Mouse (Mus musculus): ENCODE measurements around the gene Slc7a5. TPM values are rescaled to one million over a fixed set of nuclear protein-coding genes. Genes with fewer than 3 reads are reported as not detected.

Gene Slc7a5
- polyA plus RNA-seq, 1 experiment = 4.3 TPM

- H3K27ac ChIP-seq (ENCODE audit: insufficient read depth, low read depth, low read length) = no peak overlapping the region
- 98% methylated on average over 3 of the region's 3 CpGs for WGBS
- H3K4me3 ChIP-seq (ENCODE audit: insufficient read depth, low read depth, low read length) = no peak overlapping the region
- H3K27me3 ChIP-seq (replicated peaks; ENCODE audit: control insufficient read depth, insufficient read depth, low read length) = no peaks in the 10 kb centered on the region
- no peaks in the 10 kb centered on the region for H3K36me3 ChIP-seq (ENCODE audit: control insufficient read depth, insufficient read depth, low read length)
- no peaks in the 10 kb centered on the region for H3K4me1 ChIP-seq (ENCODE audit: control insufficient read depth, insufficient read depth, low read length)
- DNase-seq = no peak
- TF ChIP-seq CTCF (conservative IDR thresholded peaks at IDR 0.05; ENCODE audit: insufficient read depth, insufficient read length, low read depth, low read length) (no peak), POLR2A (IDR thresholded peaks at IDR 0.05; ENCODE audit: low read depth, low read length) (no peak)
Measured at GRCm38 (mm10) chr8:121884181-121884580, 23.3 kb downstream of the Slc7a5 start.

DNA sequence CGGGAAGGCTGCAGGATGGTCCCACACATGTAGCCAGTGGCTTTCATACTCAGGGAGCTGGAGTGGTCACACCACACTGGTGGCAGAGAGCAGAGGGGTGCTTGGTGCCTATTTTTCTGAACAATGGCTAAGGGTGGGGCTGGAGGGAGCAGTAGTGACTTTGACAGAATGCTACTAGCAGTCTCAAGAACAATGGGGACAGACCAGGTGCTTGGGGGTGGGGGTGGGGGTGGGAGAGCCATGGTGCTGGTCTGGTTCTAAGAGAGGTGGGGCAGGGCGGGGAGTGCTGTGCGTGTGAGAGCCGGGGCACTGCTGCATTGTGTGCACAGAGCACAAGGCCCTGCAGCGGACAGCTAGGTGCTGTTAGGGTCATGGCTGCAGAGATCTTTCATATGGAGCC lies 25.6 kb downstream of the Slc7a5 start:
- H3K27ac ChIP-seq (ENCODE audit: insufficient read depth, low read depth, low read length) = no peak overlapping the region
- H3K4me1 ChIP-seq (ENCODE audit: control insufficient read depth, insufficient read depth, low read length) = no peaks in the 10 kb centered on the region
- no peak overlapping the region for H3K4me3 ChIP-seq (ENCODE audit: insufficient read depth, low read depth, low read length)
- no peaks in the 10 kb centered on the region for H3K36me3 ChIP-seq (ENCODE audit: control insufficient read depth, insufficient read depth, low read length)
- no peaks in the 10 kb centered on the region for H3K27me3 ChIP-seq (replicated peaks; ENCODE audit: control insufficient read depth, insufficient read depth, low read length)
- DNase-seq = no peak
- 91% methylated on average over 5 of the region's 5 CpGs for WGBS
- TF ChIP-seq CTCF (conservative IDR thresholded peaks at IDR 0.05; ENCODE audit: insufficient read depth, insufficient read length, low read depth, low read length) = no peak
- TF ChIP-seq POLR2A (IDR thresholded peaks at IDR 0.05; ENCODE audit: low read depth, low read length) = no peak

GRCm38 (mm10) chr8:121880818-121881217 lies 26.7 kb downstream of the Slc7a5 start:
- Histone ChIP-seq H3K27ac (ENCODE audit: insufficient read depth, low read depth, low read length) (no peak overlapping the region), H3K27me3 (replicated peaks; ENCODE audit: control insufficient read depth, insufficient read depth, low read length) (no peaks in the 10 kb centered on the region), H3K4me1 (ENCODE audit: control insufficient read depth, insufficient read depth, low read length) (no peaks in the 10 kb centered on the region), H3K4me3 (ENCODE audit: insufficient read depth, low read depth, low read length) (no peak overlapping the region), H3K36me3 (ENCODE audit: control insufficient read depth, insufficient read depth, low read length) (no peaks in the 10 kb centered on the region)
- TF ChIP-seq POLR2A (IDR thresholded peaks at IDR 0.05; ENCODE audit: low read depth, low read length) = no peak
- TF ChIP-seq CTCF (conservative IDR thresholded peaks at IDR 0.05; ENCODE audit: insufficient read depth, insufficient read length, low read depth, low read length) = no peak
- WGBS = 43% methylated on average over 1 of the region's 1 CpGs
- peak; percentile 34 for DNase-seq

- Histone ChIP-seq H3K27me3 (replicated peaks; ENCODE audit: control insufficient read depth, insufficient read depth, low read length) (no peaks in the 10 kb centered on the region), H3K36me3 (ENCODE audit: control insufficient read depth, insufficient read depth, low read length) (no peaks in the 10 kb centered on the region), H3K4me3 (ENCODE audit: insufficient read depth, low read depth, low read length) (no peak overlapping the region), H3K4me1 (ENCODE audit: control insufficient read depth, insufficient read depth, low read length) (no peaks in the 10 kb centered on the region), H3K27ac (ENCODE audit: insufficient read depth, low read depth, low read length) (no peak overlapping the region)
- DNase-seq = no peak
- WGBS = 93% methylated on average over 3 of the region's 3 CpGs
- TF ChIP-seq POLR2A (IDR thresholded peaks at IDR 0.05; ENCODE audit: low read depth, low read length) (no peak), CTCF (conservative IDR thresholded peaks at IDR 0.05; ENCODE audit: insufficient read depth, insufficient read length, low read depth, low read length) (no peak)
Measured at GRCm38 (mm10) chr8:121879712-121880111, 27.8 kb downstream of the Slc7a5 start.

GRCm38 (mm10) chr8:121877828-121878480 lies 29.5 kb downstream of the Slc7a5 start:
- no peak for TF ChIP-seq CTCF (conservative IDR thresholded peaks at IDR 0.05; ENCODE audit: insufficient read depth, insufficient read length, low read depth, low read length)
- TF ChIP-seq POLR2A (IDR thresholded peaks at IDR 0.05; ENCODE audit: low read depth, low read length) = no peak
- H3K4me1 ChIP-seq (ENCODE audit: control insufficient read depth, insufficient read depth, low read length) = no peaks in the 10 kb centered on the region
- 71% methylated on average over 7 of the region's 7 CpGs for WGBS

GRCm38 (mm10) chr8:121877212-121877611 lies 30.3 kb downstream of the Slc7a5 start:
- WGBS = 54% methylated on average over 5 of the region's 5 CpGs
- TF ChIP-seq CTCF (conservative IDR thresholded peaks at IDR 0.05; ENCODE audit: insufficient read depth, insufficient read length, low read depth, low read length) = no peak
- TF ChIP-seq POLR2A (IDR thresholded peaks at IDR 0.05; ENCODE audit: low read depth, low read length) = no peak

More at GRCm38 (mm10) chr8:121877828-121878480, 29.5 kb downstream of the Slc7a5 start:
- no peak for DNase-seq
- Histone ChIP-seq H3K27me3 (replicated peaks; ENCODE audit: control insufficient read depth, insufficient read depth, low read length) (no peaks in the 10 kb centered on the region), H3K27ac (ENCODE audit: insufficient read depth, low read depth, low read length) (no peak overlapping the region), H3K4me3 (ENCODE audit: insufficient read depth, low read depth, low read length) (no peak overlapping the region), H3K36me3 (ENCODE audit: control insufficient read depth, insufficient read depth, low read length) (no peaks in the 10 kb centered on the region)

DNA sequence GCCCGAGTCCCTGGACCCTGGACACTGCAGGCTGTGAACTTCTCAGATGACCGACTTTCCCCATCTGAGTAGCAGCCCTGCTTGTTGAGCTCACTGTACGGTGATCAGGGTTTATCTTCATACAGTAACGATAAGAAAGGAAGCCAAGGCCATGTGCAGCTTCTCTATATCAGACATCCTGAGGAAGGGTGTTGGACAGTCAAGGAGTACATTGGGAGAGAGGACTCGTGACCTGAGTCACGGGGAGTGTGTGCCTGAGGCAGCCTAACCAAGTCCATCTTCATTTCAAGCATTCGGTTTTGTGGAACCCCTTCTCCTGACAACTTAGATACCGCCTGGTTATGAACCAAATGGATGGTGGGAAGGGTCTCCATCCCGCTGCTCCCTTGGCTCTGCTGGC lies 32.0 kb downstream of the Slc7a5 start:
- Histone ChIP-seq H3K27me3 (replicated peaks; ENCODE audit: control insufficient read depth, insufficient read depth, low read length) (no peaks in the 10 kb centered on the region), H3K27ac (ENCODE audit: insufficient read depth, low read depth, low read length) (no peak overlapping the region), H3K36me3 (ENCODE audit: control insufficient read depth, insufficient read depth, low read length) (no peaks in the 10 kb centered on the region), H3K4me3 (ENCODE audit: insufficient read depth, low read depth, low read length) (no peak overlapping the region), H3K4me1 (ENCODE audit: control insufficient read depth, insufficient read depth, low read length) (no peaks in the 10 kb centered on the region)
- DNase-seq = no peak
- no peak for TF ChIP-seq POLR2A (IDR thresholded peaks at IDR 0.05; ENCODE audit: low read depth, low read length)
- no peak for TF ChIP-seq CTCF (conservative IDR thresholded peaks at IDR 0.05; ENCODE audit: insufficient read depth, insufficient read length, low read depth, low read length)
- WGBS = 63% methylated on average over 9 of the region's 9 CpGs

More at GRCm38 (mm10) chr8:121877212-121877611, 30.3 kb downstream of the Slc7a5 start:
- DNase-seq = no peak
- Histone ChIP-seq H3K4me1 (ENCODE audit: control insufficient read depth, insufficient read depth, low read length) (no peaks in the 10 kb centered on the region), H3K27ac (ENCODE audit: insufficient read depth, low read depth, low read length) (no peak overlapping the region), H3K27me3 (replicated peaks; ENCODE audit: control insufficient read depth, insufficient read depth, low read length) (no peaks in the 10 kb centered on the region), H3K4me3 (ENCODE audit: insufficient read depth, low read depth, low read length) (no peak overlapping the region), H3K36me3 (ENCODE audit: control insufficient read depth, insufficient read depth, low read length) (no peaks in the 10 kb centered on the region)
